Mouse (Mus musculus) E14TG2a.4 (cell line): Measurements from ENCODE around the gene Tff3.

Experiments
- CTCF ChIP-seq: conservative IDR thresholded peaks from 2 replicates; pipeline ENCODE4 v1.5.1; 2014; ENCODE audit warnings: low read length
- NANOG ChIP-seq: IDR thresholded peaks from 2 replicates; pipeline ENCODE4 v1.6.1; 2014; ENCODE audit warnings: borderline replicate concordance, low read length, mixed read lengths

GRCm38 (mm10) chr17:31169796-31170195, 40.4 kb upstream of the Tff3 start:
- no peak for TF ChIP-seq CTCF
- TF ChIP-seq NANOG = no peak
